Mouse (Mus musculus) embryonic facial prominence, embryonic 12.5 days (tissue): ENCODE results near the gene Prkca. TPM values are rescaled to one million over a fixed set of nuclear protein-coding genes. Genes with fewer than 3 reads are reported as not detected.

Experiments used
- ATAC-seq: fragments of 200-750 bp; cut with Nextera tagmentation; 2 replicates; pipeline ENCODE4 v1.8.0; 2017; ENCODE audit not compliant: insufficient number of reproducible peaks, insufficient read depth, low FRiP score, low TSS enrichment
- H3K27ac ChIP-seq: fragments of 300-500 bp; sonication (generic); 2 replicates; pipeline ENCODE4 v1.5.1; 2016; ENCODE audit warnings: mild to moderate bottlenecking
- H3K27me3 ChIP-seq: fragments of 300-500 bp; sonication (generic); 2 replicates; pipeline ENCODE4 v1.6.1; 2016; ENCODE audit warnings: mild to moderate bottlenecking, moderate library complexity
- H3K36me3 ChIP-seq: fragments of 300-500 bp; sonication (generic); 2 replicates; pipeline ENCODE4 v1.6.1; 2016; ENCODE audit warnings: mild to moderate bottlenecking
- H3K4me1 ChIP-seq: fragments of 300-500 bp; sonication (generic); 2 replicates; pipeline ENCODE4 v1.6.1; 2016
- H3K4me2 ChIP-seq: fragments of 300-500 bp; sonication (generic); replicated peaks from 2 replicates; pipeline ENCODE4 v1.6.1; 2016; ENCODE audit warnings: mild to moderate bottlenecking, moderate library complexity
- H3K4me3 ChIP-seq: fragments of 300-500 bp; sonication (generic); 2 replicates; pipeline ENCODE4 v1.5.1; 2016; ENCODE audit warnings: mild to moderate bottlenecking
- H3K9ac ChIP-seq: fragments of 300-500 bp; sonication (generic); 2 replicates; pipeline ENCODE4 v1.6.1; 2016; ENCODE audit warnings: mild to moderate bottlenecking, moderate library complexity
- H3K9me3 ChIP-seq: fragments of 300-500 bp; sonication (generic); 2 replicates; pipeline ENCODE4 v1.6.1; 2016; ENCODE audit warnings: mild to moderate bottlenecking, moderate library complexity
- WGBS: fragments of 180-500 bp; shearing (Covaris S2); methylation state at CpG from one replicate; pipeline ENCODE4 v1.1.7; 2016; 5-methylcytosine and 5-hydroxymethylcytosine counted together
- microRNA-seq: library from miRNA; unstranded; fragments of <30 nt; microRNA quantifications from one replicate; pipeline ENCODE4, GENCODE M21; 2017
- polyA plus RNA-seq: library from polyadenylated mRNA; unstranded; fragments of >200 nt; fragmentation: Nextera tagmentation; extraction: Ambion mirVana; gene quantifications from 2 replicates; pipeline ENCODE4 v1.2.1, GENCODE M21; 2016

The Prkca gene
- polyA plus RNA-seq, 1 experiment from 2014 or later = 8.5 TPM

- Histone ChIP-seq H3K4me1 (no peaks in the 10 kb centered on the region), H3K36me3 (no peaks in the 10 kb centered on the region), H3K27me3 (no peaks in the 10 kb centered on the region), H3K9me3 (no peaks in the 10 kb centered on the region), H3K9ac (no peak overlapping the region), H3K4me2 (no peak overlapping the region), H3K4me3 (no peak overlapping the region), H3K27ac (no peak overlapping the region)
- ATAC-seq = no peak
- WGBS = 42% methylated on average over 4 of the region's 4 CpGs
These were observed 443.3 kb downstream of the Prkca start for GRCm38 (mm10) chr11:107900470-107900869.

GRCm38 (mm10) chr11:107898698-107899097, 445.0 kb downstream of the Prkca start:
- H3K4me3 ChIP-seq = no peak overlapping the region
- H3K4me2 ChIP-seq = no peak overlapping the region
- no peak overlapping the region for H3K9ac ChIP-seq
- H3K9me3 ChIP-seq = no peaks in the 10 kb centered on the region
- WGBS = 58% methylated on average over 2 of the region's 2 CpGs
- ATAC-seq = no peak
- H3K27me3 ChIP-seq = no peaks in the 10 kb centered on the region
- H3K36me3 ChIP-seq = no peaks in the 10 kb centered on the region
- no peak overlapping the region for H3K27ac ChIP-seq
- no peaks in the 10 kb centered on the region for H3K4me1 ChIP-seq

GRCm38 (mm10) chr11:107895635-107896034, 448.1 kb downstream of the Prkca start:
- no peaks in the 10 kb centered on the region for H3K4me1 ChIP-seq
- H3K9me3 ChIP-seq = no peaks in the 10 kb centered on the region
- H3K4me3 ChIP-seq = no peak overlapping the region
- no peaks in the 10 kb centered on the region for H3K27me3 ChIP-seq
- no peaks in the 10 kb centered on the region for H3K36me3 ChIP-seq
- WGBS = 67% methylated on average over 4 of the region's 4 CpGs
- no peak overlapping the region for H3K4me2 ChIP-seq
- no peak overlapping the region for H3K27ac ChIP-seq
- no peak overlapping the region for H3K9ac ChIP-seq
- no peak for ATAC-seq

GRCm38 (mm10) chr11:107891377-107891776, 452.4 kb downstream of the Prkca start:
- no peaks in the 10 kb centered on the region for H3K4me1 ChIP-seq
- no peak overlapping the region for H3K4me2 ChIP-seq
- 79% methylated on average over 3 of the region's 3 CpGs for WGBS
- no peak overlapping the region for H3K4me3 ChIP-seq
- no peaks in the 10 kb centered on the region for H3K36me3 ChIP-seq
- H3K9me3 ChIP-seq = no peaks in the 10 kb centered on the region
- H3K27ac ChIP-seq = no peak overlapping the region
- H3K9ac ChIP-seq = no peak overlapping the region
- no peaks in the 10 kb centered on the region for H3K27me3 ChIP-seq
- ATAC-seq = no peak

- ATAC-seq = no peak
- H3K27ac ChIP-seq = no peak overlapping the region
- H3K4me2 ChIP-seq = no peak overlapping the region
- H3K4me3 ChIP-seq = no peak overlapping the region
- H3K36me3 ChIP-seq = no peaks in the 10 kb centered on the region
- no peaks in the 10 kb centered on the region for H3K4me1 ChIP-seq
- H3K9me3 ChIP-seq = no peaks in the 10 kb centered on the region
- no peaks in the 10 kb centered on the region for H3K27me3 ChIP-seq
- 88% methylated on average over 6 of the region's 6 CpGs for WGBS
- no peak overlapping the region for H3K9ac ChIP-seq
These were observed 456.4 kb downstream of the Prkca start for GRCm38 (mm10) chr11:107887342-107887741.

Small RNA genes within 50 kb of the gene (microRNA-seq; reads per million reads assigned to microRNA genes)
- gene Mir7223 = not detected

Other genes starting within 250 kb of the Prkca start
- 0.46 TPM in 1 of 2 replicates, not detected in the other for gene Apoh, start 574 bp downstream of the Prkca start, polyA plus RNA-seq
- 13.8 and 18.0 TPM in 2 replicates for gene Cep112, start 81.3 kb upstream of the Prkca start, polyA plus RNA-seq